Mouse (Mus musculus) mature B cell (primary cell): Measurements from ENCODE around the gene Gfap.

Source experiments
- in situ Hi-C: fragments of 300-500 bp; cut with MboI; formaldehyde crosslinking; loops from 2 replicates; pipeline ENCODE4 v1.14.3; 2019

Gfap gene

GRCm38 (mm10) chr11:102900763-102901162, at the start of gene Gfap:
Gene Gfap, minus strand, starts transcription at chr11:102900912.
- in situ Hi-C loops = no loop called here

GRCm38 (mm10) chr11:102948043-102948961, 47.6 kb upstream of the Gfap start:
- in situ Hi-C loops = no loop called here

- in situ Hi-C loops = no loop called here
These were observed 46.3 kb upstream of the Gfap start for GRCm38 (mm10) chr11:102946992-102947343.

- in situ Hi-C loops = no loop called here
These were observed 45.7 kb upstream of the Gfap start, which contains the start of gene C1ql1 for GRCm38 (mm10) chr11:102946265-102946991. Gene C1ql1, minus strand, starts transcription at chr11:102946688.

- in situ Hi-C loops = no loop called here
These were observed 44.9 kb upstream of the Gfap start for GRCm38 (mm10) chr11:102945306-102946264.

- in situ Hi-C loops = no loop called here
These were observed 40.5 kb upstream of the Gfap start for GRCm38 (mm10) chr11:102941236-102941635.

- in situ Hi-C loops = no loop called here
These were observed 38.4 kb upstream of the Gfap start for GRCm38 (mm10) chr11:102939024-102939675.

- in situ Hi-C loops = no loop called here
These were observed 36.9 kb upstream of the Gfap start for GRCm38 (mm10) chr11:102937529-102938182.

- in situ Hi-C loops = no loop called here
These were observed 35.6 kb upstream of the Gfap start for GRCm38 (mm10) chr11:102936272-102936671.

- in situ Hi-C loops = no loop called here
These were observed 30.0 kb upstream of the Gfap start for GRCm38 (mm10) chr11:102930672-102931071.

GRCm38 (mm10) chr11:102925351-102925717, 24.6 kb upstream of the Gfap start:
- in situ Hi-C loops = no loop called here

GRCm38 (mm10) chr11:102924557-102925350, 24.0 kb upstream of the Gfap start, which contains the start of gene Kif18b:
Gene Kif18b, minus strand, starts transcription at chr11:102925124.
- in situ Hi-C loops = no loop called here

- in situ Hi-C loops = no loop called here
These were observed 20.8 kb upstream of the Gfap start for GRCm38 (mm10) chr11:102921491-102921890.

- in situ Hi-C loops = no loop called here
These were observed 17.4 kb upstream of the Gfap start for GRCm38 (mm10) chr11:102918077-102918476.

- in situ Hi-C loops = no loop called here
These were observed 14.7 kb upstream of the Gfap start for GRCm38 (mm10) chr11:102915380-102915779.

GRCm38 (mm10) chr11:102911376-102911775, 10.7 kb upstream of the Gfap start:
- in situ Hi-C loops = no loop called here

GRCm38 (mm10) chr11:102903654-102904053, 2.9 kb upstream of the Gfap start:
- in situ Hi-C loops = no loop called here

GRCm38 (mm10) chr11:102902107-102902506, 1.4 kb upstream of the Gfap start:
- in situ Hi-C loops = no loop called here

GRCm38 (mm10) chr11:102901199-102901598, 487 bp upstream of the Gfap start:
- in situ Hi-C loops = no loop called here

- in situ Hi-C loops = no loop called here
These were observed 2.3 kb downstream of the Gfap start for GRCm38 (mm10) chr11:102898408-102898807.
